ENCODE assay signal across 14 mouse cellular contexts in the genomic region with DNA sequence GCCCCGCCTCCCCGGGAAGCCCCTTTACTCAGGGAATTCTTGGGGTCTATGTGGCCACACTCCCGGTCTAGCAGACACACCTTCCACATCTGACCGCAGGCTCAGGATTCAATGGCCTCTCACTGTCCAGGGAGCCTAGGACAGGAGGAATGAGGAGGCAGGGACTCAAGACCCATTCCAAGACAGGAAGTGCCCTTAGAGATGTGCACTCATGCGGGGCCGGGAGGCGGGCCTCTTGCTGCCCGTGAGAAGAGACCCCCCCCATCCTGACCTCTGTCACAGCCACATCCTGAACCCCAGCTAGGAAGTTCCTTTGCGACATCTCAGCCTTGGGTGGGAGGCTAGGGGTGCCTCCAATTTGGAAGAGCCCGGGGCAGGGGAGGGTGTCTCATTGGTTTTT. TPM values are rescaled to one million over a fixed set of nuclear protein-coding genes. Genes with fewer than 3 reads are reported as not detected.
DNase-seq lines count a peak whose midpoint lies in the region; ATAC-seq and TF ChIP-seq lines count a peak whose summit lies in the region.
"Had no signal": no experiment of that assay in that cellular context is flagged by ENCODE, and none has a peak within 500 bp of the region (broad histone marks: within the 10 kb centered on the region; RNA-seq: fewer than 3 reads in every experiment).

No protein-coding gene starts in this region.

- DNase-seq in hindbrain, embryonic 14.5 days (ENCODE audit: low spot score) = no peak
- DNase-seq in midbrain, postnatal 0 days (ENCODE audit: low spot score) = no peak
- DNase-seq in stomach, postnatal 0 days (ENCODE audit: low spot score) = no peak
- DNase-seq in frontal cortex, postnatal 25 days (ENCODE audit: low spot score in 2 of 2) = no peak
- DNase-seq: cerebellum, postnatal 10 days; gastrocnemius, postnatal 10 days; right cerebral cortex, postnatal 14 days had no signal

- TF ChIP-seq CTCF in midbrain, postnatal 0 days (IDR thresholded peaks at IDR 0.05) = no peak
- no peak for TF ChIP-seq CTCF in stomach, postnatal 0 days (IDR thresholded peaks at IDR 0.05; ENCODE audit: low read depth)

- no peaks in the 10 kb centered on the region for H3K9me3 ChIP-seq in hindbrain, embryonic 12.5 days (replicated peaks)
- 0 out of 2 replicates have a peak, but pooled peaks cover 3% of the 10 kb centered on the region for H3K9me3 ChIP-seq in hindbrain, embryonic 14.5 days (ENCODE audit: control insufficient read depth, low read length)
- no peaks in the 10 kb centered on the region for H3K9me3 ChIP-seq in midbrain, postnatal 0 days (ENCODE audit: low read length)
- no peaks in the 10 kb centered on the region for H3K9me3 ChIP-seq in midbrain, embryonic 15.5 days
- H3K9me3 ChIP-seq in intestine, embryonic 15.5 days = no peaks in the 10 kb centered on the region
- no peaks in the 10 kb centered on the region for H3K9me3 ChIP-seq in stomach, postnatal 0 days (ENCODE audit: control insufficient read depth, low read length)

- 34% methylated on average over 10 of the region's 10 CpGs for WGBS in hindbrain, embryonic 12.5 days
- WGBS in hindbrain, embryonic 14.5 days = 30% methylated on average over 10 of the region's 10 CpGs
- WGBS in midbrain, postnatal 0 days = 29% methylated on average over 10 of the region's 10 CpGs
- 25% methylated on average over 10 of the region's 10 CpGs for WGBS in midbrain, embryonic 15.5 days
- 35% methylated on average over 10 of the region's 10 CpGs for WGBS in intestine, embryonic 15.5 days
- WGBS in stomach, postnatal 0 days = 48% methylated on average over 10 of the region's 10 CpGs

- H3K9ac ChIP-seq in hindbrain, embryonic 12.5 days = no peak overlapping the region
- no peak overlapping the region for H3K9ac ChIP-seq in hindbrain, embryonic 14.5 days
- 0 out of 2 replicates have a peak overlapping the region, but pooled peaks have one; percentile 8 for H3K9ac ChIP-seq in midbrain, postnatal 0 days (replicated peaks; ENCODE audit: low read length, poor library complexity, severe bottlenecking)
- H3K9ac ChIP-seq in midbrain, embryonic 15.5 days = no peak overlapping the region
- no peak overlapping the region for H3K9ac ChIP-seq in intestine, embryonic 15.5 days
- no peak overlapping the region for H3K9ac ChIP-seq in stomach, postnatal 0 days (ENCODE audit: low read length)

- peak overlapping the region; percentile 14 for H3K4me2 ChIP-seq in hindbrain, embryonic 12.5 days (replicated peaks)
- no peak overlapping the region for H3K4me2 ChIP-seq in hindbrain, embryonic 14.5 days (replicated peaks)
- no peak overlapping the region for H3K4me2 ChIP-seq in midbrain, postnatal 0 days (ENCODE audit: low read depth, low read length, poor library complexity, severe bottlenecking)
- no peak overlapping the region for H3K4me2 ChIP-seq in midbrain, embryonic 15.5 days
- peak overlapping the region; percentile 26; the same call in 1 of the 2 replicates for H3K4me2 ChIP-seq in intestine, embryonic 15.5 days (replicated peaks)
- peak overlapping the region; percentile 41; the same call in 1 of the 2 replicates for H3K4me2 ChIP-seq in stomach, postnatal 0 days (replicated peaks; ENCODE audit: low read depth)
- H3K4me2 ChIP-seq: heart, embryonic 11.5 days had no signal

- peaks cover 12% of the 10 kb centered on the region for H3K4me1 ChIP-seq in hindbrain, embryonic 12.5 days
- H3K4me1 ChIP-seq in hindbrain, embryonic 14.5 days (replicated peaks; ENCODE audit: control insufficient read depth, insufficient read depth, low read length) = no peaks in the 10 kb centered on the region
- H3K4me1 ChIP-seq in midbrain, postnatal 0 days (ENCODE audit: insufficient read depth, low read length) = no peaks in the 10 kb centered on the region
- H3K4me1 ChIP-seq in midbrain, embryonic 15.5 days = peaks cover 8% of the 10 kb centered on the region
- H3K4me1 ChIP-seq in intestine, embryonic 15.5 days (replicated peaks) = peaks cover 19% of the 10 kb centered on the region
- 0 out of 2 replicates have a peak, but pooled peaks cover 2% of the 10 kb centered on the region for H3K4me1 ChIP-seq in stomach, postnatal 0 days (replicated peaks; ENCODE audit: control insufficient read depth, insufficient read depth)

- no peak for ATAC-seq in hindbrain, embryonic 12.5 days (ENCODE audit: low FRiP score)
- no peak for ATAC-seq in hindbrain, embryonic 14.5 days (ENCODE audit: low FRiP score)
- ATAC-seq in midbrain, postnatal 0 days (ENCODE audit: low FRiP score) = no peak
- ATAC-seq in midbrain, embryonic 15.5 days (replicated peaks) = no peak
- ATAC-seq in intestine, embryonic 15.5 days = no peak
- ATAC-seq in stomach, postnatal 0 days (ENCODE audit: low FRiP score, low TSS enrichment) = no peak

- H3K27ac ChIP-seq in hindbrain, embryonic 12.5 days = no peak overlapping the region
- no peak overlapping the region for H3K27ac ChIP-seq in hindbrain, embryonic 14.5 days
- H3K27ac ChIP-seq in midbrain, postnatal 0 days (ENCODE audit: low read depth, low read length) = no peak overlapping the region
- H3K27ac ChIP-seq in midbrain, embryonic 15.5 days = no peak overlapping the region
- H3K27ac ChIP-seq in intestine, embryonic 15.5 days = no peak overlapping the region
- no peak overlapping the region for H3K27ac ChIP-seq in stomach, postnatal 0 days (replicated peaks)
- H3K27ac ChIP-seq: left cerebral cortex, adult 2 months had no signal

- H3K27me3 ChIP-seq in hindbrain, embryonic 12.5 days = peaks cover 5% of the 10 kb centered on the region
- no peaks in the 10 kb centered on the region for H3K27me3 ChIP-seq in hindbrain, embryonic 14.5 days (ENCODE audit: control insufficient read depth, insufficient read depth, low read length)
- H3K27me3 ChIP-seq in midbrain, postnatal 0 days (ENCODE audit: insufficient read depth, low read length) = no peaks in the 10 kb centered on the region
- H3K27me3 ChIP-seq in midbrain, embryonic 15.5 days (replicated peaks) = no peaks in the 10 kb centered on the region
- no peaks in the 10 kb centered on the region for H3K27me3 ChIP-seq in intestine, embryonic 15.5 days (replicated peaks)
- H3K27me3 ChIP-seq in stomach, postnatal 0 days (ENCODE audit: control insufficient read depth, insufficient read depth, low read length) = no peaks in the 10 kb centered on the region

- H3K36me3 ChIP-seq in hindbrain, embryonic 12.5 days = no peaks in the 10 kb centered on the region
- no peaks in the 10 kb centered on the region for H3K36me3 ChIP-seq in hindbrain, embryonic 14.5 days (replicated peaks; ENCODE audit: control insufficient read depth, insufficient read depth)
- H3K36me3 ChIP-seq in midbrain, postnatal 0 days (ENCODE audit: insufficient read depth, low read length) = no peaks in the 10 kb centered on the region
- H3K36me3 ChIP-seq in midbrain, embryonic 15.5 days (replicated peaks) = no peaks in the 10 kb centered on the region
- no peaks in the 10 kb centered on the region for H3K36me3 ChIP-seq in intestine, embryonic 15.5 days
- no peaks in the 10 kb centered on the region for H3K36me3 ChIP-seq in stomach, postnatal 0 days (ENCODE audit: control insufficient read depth, insufficient read depth, low read length)

- H3K4me3 ChIP-seq in hindbrain, embryonic 12.5 days = no peak overlapping the region
- no peak overlapping the region for H3K4me3 ChIP-seq in hindbrain, embryonic 14.5 days (replicated peaks; ENCODE audit: low read length)
- H3K4me3 ChIP-seq in midbrain, postnatal 0 days (ENCODE audit: low read depth, low read length) = no peak overlapping the region
- no peak overlapping the region for H3K4me3 ChIP-seq in midbrain, embryonic 15.5 days
- H3K4me3 ChIP-seq in intestine, embryonic 15.5 days (replicated peaks) = no peak overlapping the region
- no peak overlapping the region for H3K4me3 ChIP-seq in stomach, postnatal 0 days (ENCODE audit: low read depth, low read length)
- H3K4me3 ChIP-seq: left cerebral cortex, adult 2 months had no signal

- no peak for TF ChIP-seq EP300 in stomach, postnatal 0 days (optimal IDR thresholded peaks at IDR 0.05)

RNA-seq across cellular contexts. Expression of a gene that starts 3.7 kb away (rescaled TPM):
- 0.35 and 0.48 TPM in 2 replicates for polyA plus RNA-seq in hindbrain, embryonic 12.5 days (2016; fragmentation: Nextera tagmentation; extraction: Ambion mirVana)
- polyA plus RNA-seq in hindbrain, embryonic 14.5 days (2014; fragmentation: Nextera tagmentation; extraction: Ambion mirVana) = 0.26 and 0.94 TPM in 2 replicates
- total RNA-seq in midbrain, postnatal 0 days (2014; rRNA removed) = 3.7 and 4.0 TPM in 2 replicates
- 3.9 and 4.7 TPM in 2 replicates for polyA plus RNA-seq in midbrain, postnatal 0 days (2015; fragmentation: Nextera tagmentation; extraction: Ambion mirVana)
- 1.6 and 1.8 TPM in 2 replicates for polyA plus RNA-seq in midbrain, embryonic 15.5 days (2015; fragmentation: Nextera tagmentation; extraction: Ambion mirVana)
- polyA plus RNA-seq in intestine, embryonic 15.5 days (2015; fragmentation: Nextera tagmentation; extraction: Ambion mirVana) = 14.1 and 17.1 TPM in 2 replicates
- 28.0 and 29.7 TPM in 2 replicates for polyA plus RNA-seq in stomach, postnatal 0 days (2015; fragmentation: Nextera tagmentation; extraction: Ambion mirVana)
- total RNA-seq: hematopoietic stem cell, adult 5-6 weeks; liver, adult 2 months had no signal

Comparison
In these comparisons a context has a peak if more than half of its experiments do, and no peak if none do; other contexts are left out.
1. H3K4me2 ChIP-seq: peak in hindbrain, embryonic 12.5 days (single experiment), intestine, embryonic 15.5 days (single experiment) and stomach, postnatal 0 days (single experiment); none in hindbrain, embryonic 14.5 days (single experiment), midbrain, postnatal 0 days (single experiment) and midbrain, embryonic 15.5 days (single experiment).